Mouse (Mus musculus): ENCODE measurements around the gene Dkk3. TPM values are rescaled to one million over a fixed set of nuclear protein-coding genes. Genes with fewer than 3 reads are reported as not detected.

The Dkk3 gene
- polyA plus RNA-seq, 1 experiment from 2014 or later: not detected

GRCm38 (mm10) chr7:112129851-112130250 lies 29.0 kb downstream of the Dkk3 start:
- no peak overlapping the region for H3K27ac ChIP-seq
- no peaks in the 10 kb centered on the region for H3K79me2 ChIP-seq (ENCODE audit: inconsistent target)
- H3K4me3 ChIP-seq (ENCODE audit: inconsistent target): no peak overlapping the region
- H3K36me3 ChIP-seq (ENCODE audit: inconsistent target): no peaks in the 10 kb centered on the region
- 95% methylated on average over 6 of the region's 6 CpGs for WGBS (ENCODE audit: missing documents)

- no peak overlapping the region for H3K4me3 ChIP-seq (ENCODE audit: inconsistent target)
- H3K36me3 ChIP-seq (ENCODE audit: inconsistent target): no peaks in the 10 kb centered on the region
- H3K27ac ChIP-seq: no peak overlapping the region
- no peaks in the 10 kb centered on the region for H3K79me2 ChIP-seq (ENCODE audit: inconsistent target)
- WGBS (ENCODE audit: missing documents): 88% methylated on average over 4 of the region's 4 CpGs
These were observed 30.0 kb downstream of the Dkk3 start for GRCm38 (mm10) chr7:112128810-112129209.

GRCm38 (mm10) chr7:112127954-112128353 lies 30.9 kb downstream of the Dkk3 start:
- Histone ChIP-seq H3K27ac (no peak overlapping the region), H3K4me3 (ENCODE audit: inconsistent target) (no peak overlapping the region), H3K36me3 (ENCODE audit: inconsistent target) (no peaks in the 10 kb centered on the region), H3K79me2 (ENCODE audit: inconsistent target) (no peaks in the 10 kb centered on the region)
- WGBS (ENCODE audit: missing documents): 86% methylated on average over 4 of the region's 4 CpGs

- no peak overlapping the region for H3K27ac ChIP-seq
- 92% methylated on average over 5 of the region's 5 CpGs for WGBS (ENCODE audit: missing documents)
- H3K79me2 ChIP-seq (ENCODE audit: inconsistent target): no peaks in the 10 kb centered on the region
- no peaks in the 10 kb centered on the region for H3K36me3 ChIP-seq (ENCODE audit: inconsistent target)
- H3K4me3 ChIP-seq (ENCODE audit: inconsistent target): no peak overlapping the region
These were observed 31.7 kb downstream of the Dkk3 start for GRCm38 (mm10) chr7:112127085-112127637.

GRCm38 (mm10) chr7:112125625-112126260 lies 33.1 kb downstream of the Dkk3 start:
- WGBS (ENCODE audit: missing documents): 92% methylated on average over 7 of the region's 7 CpGs
- H3K4me3 ChIP-seq (ENCODE audit: inconsistent target): no peak overlapping the region
- H3K27ac ChIP-seq: no peak overlapping the region
- no peaks in the 10 kb centered on the region for H3K79me2 ChIP-seq (ENCODE audit: inconsistent target)
- H3K36me3 ChIP-seq (ENCODE audit: inconsistent target): no peaks in the 10 kb centered on the region

- WGBS (ENCODE audit: missing documents): 90% methylated on average over 5 of the region's 5 CpGs
These were observed 35.2 kb downstream of the Dkk3 start for GRCm38 (mm10) chr7:112123612-112124011.

GRCm38 (mm10) chr7:112121866-112122500 lies 36.9 kb downstream of the Dkk3 start:
- 92% methylated on average over 11 of the region's 11 CpGs for WGBS (ENCODE audit: missing documents)
- Histone ChIP-seq H3K36me3 (ENCODE audit: inconsistent target) (no peaks in the 10 kb centered on the region), H3K4me3 (ENCODE audit: inconsistent target) (no peak overlapping the region), H3K27ac (no peak overlapping the region), H3K79me2 (ENCODE audit: inconsistent target) (no peaks in the 10 kb centered on the region)

More at GRCm38 (mm10) chr7:112123612-112124011, 35.2 kb downstream of the Dkk3 start:
- no peak overlapping the region for H3K4me3 ChIP-seq (ENCODE audit: inconsistent target)
- no peak overlapping the region for H3K27ac ChIP-seq
- no peaks in the 10 kb centered on the region for H3K79me2 ChIP-seq (ENCODE audit: inconsistent target)
- H3K36me3 ChIP-seq (ENCODE audit: inconsistent target): no peaks in the 10 kb centered on the region

- Histone ChIP-seq H3K36me3 (ENCODE audit: inconsistent target) (no peaks in the 10 kb centered on the region), H3K27ac (no peak overlapping the region), H3K79me2 (ENCODE audit: inconsistent target) (no peaks in the 10 kb centered on the region), H3K4me3 (ENCODE audit: inconsistent target) (no peak overlapping the region)
- WGBS (ENCODE audit: missing documents): 89% methylated on average over 11 of the region's 11 CpGs
These were observed 37.7 kb downstream of the Dkk3 start for GRCm38 (mm10) chr7:112120861-112121810.

- 85% methylated on average over 7 of the region's 7 CpGs for WGBS (ENCODE audit: missing documents)
- no peak overlapping the region for H3K27ac ChIP-seq
- no peak overlapping the region for H3K4me3 ChIP-seq (ENCODE audit: inconsistent target)
- H3K79me2 ChIP-seq (ENCODE audit: inconsistent target): no peaks in the 10 kb centered on the region
- no peaks in the 10 kb centered on the region for H3K36me3 ChIP-seq (ENCODE audit: inconsistent target)
These were observed 39.6 kb downstream of the Dkk3 start for GRCm38 (mm10) chr7:112119248-112119647.

GRCm38 (mm10) chr7:112118086-112118485 lies 40.8 kb downstream of the Dkk3 start:
- no peaks in the 10 kb centered on the region for H3K36me3 ChIP-seq (ENCODE audit: inconsistent target)
- H3K27ac ChIP-seq: no peak overlapping the region
- H3K79me2 ChIP-seq (ENCODE audit: inconsistent target): no peaks in the 10 kb centered on the region
- no peak overlapping the region for H3K4me3 ChIP-seq (ENCODE audit: inconsistent target)
- WGBS (ENCODE audit: missing documents): 82% methylated on average over 7 of the region's 7 CpGs

GRCm38 (mm10) chr7:112117501-112117900 lies 41.4 kb downstream of the Dkk3 start:
- H3K27ac ChIP-seq: no peak overlapping the region
- H3K36me3 ChIP-seq (ENCODE audit: inconsistent target): no peaks in the 10 kb centered on the region
- no peak overlapping the region for H3K4me3 ChIP-seq (ENCODE audit: inconsistent target)
- 88% methylated on average over 7 of the region's 7 CpGs for WGBS (ENCODE audit: missing documents)
- no peaks in the 10 kb centered on the region for H3K79me2 ChIP-seq (ENCODE audit: inconsistent target)

GRCm38 (mm10) chr7:112110638-112111372 lies 48.1 kb downstream of the Dkk3 start:
- peaks cover 45% of the 10 kb centered on the region for H3K36me3 ChIP-seq (ENCODE audit: inconsistent target)
- H3K4me3 ChIP-seq (ENCODE audit: inconsistent target): no peak overlapping the region
- H3K27ac ChIP-seq: no peak overlapping the region
- H3K79me2 ChIP-seq (ENCODE audit: inconsistent target): no peaks in the 10 kb centered on the region
- 94% methylated on average over 19 of the region's 19 CpGs for WGBS (ENCODE audit: missing documents)

- Histone ChIP-seq H3K36me3 (ENCODE audit: inconsistent target) (peaks cover 61% of the 10 kb centered on the region), H3K79me2 (ENCODE audit: inconsistent target) (no peaks in the 10 kb centered on the region), H3K4me3 (ENCODE audit: inconsistent target) (no peak overlapping the region), H3K27ac (no peak overlapping the region)
These were observed 50.1 kb downstream of the Dkk3 start for GRCm38 (mm10) chr7:112108757-112109156.

- WGBS (ENCODE audit: missing documents): 91% methylated on average over 5 of the region's 5 CpGs
- H3K27ac ChIP-seq: 0 out of 2 replicates have a peak overlapping the region, but pooled peaks have one; percentile 46
- no peak overlapping the region for H3K4me3 ChIP-seq (ENCODE audit: inconsistent target)
- peaks cover 53% of the 10 kb centered on the region for H3K36me3 ChIP-seq (ENCODE audit: inconsistent target)
- no peaks in the 10 kb centered on the region for H3K79me2 ChIP-seq (ENCODE audit: inconsistent target)
These were observed 55.0 kb downstream of the Dkk3 start for GRCm38 (mm10) chr7:112103816-112104215.

All from macrophage (primary cell).